Comparison of ENCODE assay signal across 22 mouse cellular contexts in the genomic region with DNA sequence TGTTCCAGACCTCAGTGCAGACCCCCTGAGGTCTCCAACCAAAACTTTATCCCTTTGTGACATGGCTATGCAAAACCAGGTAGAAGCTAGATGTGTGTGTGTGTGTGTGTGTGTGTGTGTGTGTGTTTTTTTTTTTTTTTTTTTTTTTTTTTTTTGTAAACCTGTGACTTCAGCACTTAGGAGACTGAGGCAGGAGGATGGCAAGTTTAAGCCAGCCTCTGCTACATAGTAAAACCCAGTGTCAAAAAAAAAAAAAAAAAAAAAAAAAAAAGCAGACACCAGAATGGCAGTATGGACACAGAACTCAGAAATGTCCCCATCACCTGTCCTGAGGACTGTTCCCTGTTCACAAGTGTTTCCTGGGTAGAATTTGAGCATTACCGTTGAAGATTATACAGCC. TPM values are rescaled to one million over a fixed set of nuclear protein-coding genes. Genes with fewer than 3 reads are reported as not detected.
DNase-seq lines count a peak whose midpoint lies in the region; TF ChIP-seq lines count a peak whose summit lies in the region.
"Had no signal": no experiment of that assay in that cellular context is flagged by ENCODE, and none has a peak within 500 bp of the region (broad histone marks: within the 10 kb centered on the region; RNA-seq: fewer than 3 reads in every experiment).

No protein-coding gene starts in this region.

- no peak for DNase-seq in CH12.LX (ENCODE audit: extremely low read depth)
- no peak for DNase-seq in ES-E14 (ENCODE audit: low read depth, low spot score)
- DNase-seq in MEL (ENCODE audit: low read depth, low spot score): no peak
- DNase-seq in embryo, embryonic 9.5 days (ENCODE audit: extremely low spot score): no peak
- DNase-seq in cerebellum, adult 11-12 months: no peak
- DNase-seq in MN1 (ENCODE audit: low spot score): no peak
- DNase-seq: adrenal gland, adult 2 months; adrenal gland, adult 8-10 months; adrenal gland, postnatal 10 days; adrenal gland, postnatal 14 days; adrenal gland, postnatal 25 days; adrenal gland, postnatal 36 days; B cell, adult 2 months; cerebellum, adult 11 months; cerebellum, adult 18-20 months; cerebellum, adult 2 months; cerebellum, adult 8-10 months; cerebellum, adult 9-10 months; cerebellum, adult 9-11 months; cerebellum, postnatal 10 days had no signal

- peaks cover 4 to 8% of the 10 kb centered on the region in 2 experiments for H3K4me1 ChIP-seq in CH12.LX (ENCODE audit: control insufficient read depth in 1 of 2, insufficient read depth in 2 of 2)
- H3K4me1 ChIP-seq in ES-E14 (ENCODE audit: control insufficient read depth in 2 of 2, insufficient read depth in 2 of 2, low read length in 2 of 2, poor library complexity in 1 of 2): 0 out of 4 replicates have a peak, but pooled peaks cover 0 to 2% of the 10 kb centered on the region in 2 experiments
- peaks cover 3 to 13% of the 10 kb centered on the region in 2 experiments; a peak in 2 of 4 replicates for H3K4me1 ChIP-seq in MEL (ENCODE audit: control insufficient read depth in 1 of 2, insufficient read depth in 2 of 2, low read length in 2 of 2)

- H3K79me2 ChIP-seq in CH12.LX (replicated peaks; ENCODE audit: control insufficient read depth, extremely low read depth, insufficient read depth, poor library complexity, severe bottlenecking): no peaks in the 10 kb centered on the region
- no peaks in the 10 kb centered on the region for H3K79me2 ChIP-seq in MEL (ENCODE audit: control insufficient read depth, insufficient read depth, low read length, poor library complexity)

- no peak for TF ChIP-seq CTCF in CH12.LX (conservative IDR thresholded peaks at IDR 0.05 in 1 of 2, IDR thresholded peaks at IDR 0.05 in 1 of 2; ENCODE audit: low read depth in 2 of 2, low read length in 2 of 2)
- TF ChIP-seq CTCF in MEL (IDR thresholded peaks at IDR 0.05 in 2 of 3, conservative IDR thresholded peaks at IDR 0.05 in 1 of 3; ENCODE audit: control insufficient read depth in 1 of 3, insufficient read depth in 1 of 3, low read depth in 2 of 3, low read length in 3 of 3, poor library complexity in 1 of 3, severe bottlenecking in 1 of 3): no peak

- H3K36me3 ChIP-seq in CH12.LX (replicated peaks in 1 of 2; ENCODE audit: control insufficient read depth in 1 of 2, insufficient read depth in 1 of 2, low read length in 1 of 2) (no peaks in the 10 kb centered on the region), ES-E14 (ENCODE audit: control insufficient read depth, insufficient read depth, low read length, poor library complexity, severe bottlenecking) (no peaks in the 10 kb centered on the region), MEL (ENCODE audit: control insufficient read depth in 1 of 2, insufficient read depth in 2 of 2, low read length in 2 of 2) (peaks cover 0 to 11% of the 10 kb centered on the region in 2 experiments; a peak in 2 of 4 replicates)
- H3K36me3 ChIP-seq: G1E had no signal

- no peak overlapping the region for H3K4me2 ChIP-seq in CH12.LX (ENCODE audit: insufficient read depth, low read depth, poor library complexity, severe bottlenecking)

- H3K9me3 ChIP-seq in CH12.LX (replicated peaks; ENCODE audit: low read length): no peaks in the 10 kb centered on the region
- H3K9me3 ChIP-seq in ES-E14 (ENCODE audit: control insufficient read depth, insufficient read depth, low read depth, low read length): no peaks in the 10 kb centered on the region
- H3K9me3 ChIP-seq in MEL (replicated peaks; ENCODE audit: insufficient read depth, low read length): no peaks in the 10 kb centered on the region
- H3K9me3 ChIP-seq: G1E had no signal

- TF ChIP-seq EP300 in CH12.LX (IDR thresholded peaks at IDR 0.05; ENCODE audit: low read length) (no peak), MEL (IDR thresholded peaks at IDR 0.05; ENCODE audit: low read depth in 1 of 2, low read length in 2 of 2) (no peak)

- in situ Hi-C loops in CH12.LX (cut with MboI; ENCODE audit: low pct_ligation_motif_present, low pct_unique_long_range_greater_than_20kb, low sequenced_read_pairs): no loop called here
- in situ Hi-C loops in ES-E14 (cut with MboI; ENCODE audit: low sequenced_read_pairs in 2 of 2, unreplicated experiment in 2 of 2): no loop called here

- TF ChIP-seq POLR2A in CH12.LX (IDR thresholded peaks at IDR 0.05; ENCODE audit: low read depth, low read length) (no peak), MEL (IDR thresholded peaks at IDR 0.05; ENCODE audit: control insufficient read depth in 1 of 2, insufficient read depth in 1 of 2, low read depth in 1 of 2, low read length in 2 of 2, poor library complexity in 1 of 2) (no peak)

- H3K27ac ChIP-seq in CH12.LX (ENCODE audit: insufficient read depth, low read depth) (no peak overlapping the region), ES-E14 (ENCODE audit: insufficient read depth, low read depth, low read length, poor library complexity, severe bottlenecking) (no peak overlapping the region), MEL (ENCODE audit: control insufficient read depth, low read depth, low read length) (no peak overlapping the region)

- TF ChIP-seq RAD21 in CH12.LX (IDR thresholded peaks at IDR 0.05; ENCODE audit: low read depth, low read length): no peak
- no peak for TF ChIP-seq RAD21 in MEL (IDR thresholded peaks at IDR 0.05; ENCODE audit: low read depth, low read length)

- H3K27me3 ChIP-seq in CH12.LX (replicated peaks) (peaks cover 10% of the 10 kb centered on the region), MEL (ENCODE audit: control insufficient read depth in 1 of 2, insufficient read depth in 2 of 2, low read length in 2 of 2) (no peaks in the 10 kb centered on the region)
- H3K27me3 ChIP-seq: Patski had no signal

- H3K4me3 ChIP-seq in CH12.LX (replicated peaks in 1 of 3; ENCODE audit: low read depth in 2 of 3, low read length in 2 of 3, poor library complexity in 1 of 3) (no peak overlapping the region), ES-E14 (ENCODE audit: insufficient read depth in 1 of 2, low read depth in 1 of 2, low read length in 2 of 2, poor library complexity in 1 of 2, severe bottlenecking in 1 of 2) (no peak overlapping the region), MEL (ENCODE audit: control insufficient read depth in 1 of 2, insufficient read depth in 1 of 2, low read depth in 2 of 2, low read length in 2 of 2) (no peak overlapping the region)

- no peak overlapping the region for H3K9ac ChIP-seq in CH12.LX (ENCODE audit: insufficient read depth, low read depth)
- no peak overlapping the region for H3K9ac ChIP-seq in ES-E14 (ENCODE audit: insufficient read depth, low read depth, low read length, poor library complexity, severe bottlenecking)
- no peak overlapping the region for H3K9ac ChIP-seq in MEL (ENCODE audit: control insufficient read depth, low read depth, low read length, poor library complexity, severe bottlenecking)

- dilution Hi-C loops in CH12.LX (cut with MboI; ENCODE audit: extremely low pct_ligation_motif_present, extremely low pct_unique_long_range_greater_than_20kb, low sequenced_read_pairs): no loop called here

TF ChIP-seq in CH12.LX, 34 proteins besides CTCF, POLR2A, EP300 and RAD21:
- peak; percentile 67 for TF ChIP-seq ZNF384 (IDR thresholded peaks at IDR 0.05; ENCODE audit: low read depth, low read length)
- no peak for TF ChIP-seq ZC3H11A (IDR thresholded peaks at IDR 0.05; ENCODE audit: low read depth, low read length)

TF ChIP-seq in ES-E14, 5 proteins besides CTCF, POLR2A, EP300 and RAD21:
- TF ChIP-seq MAFK (IDR thresholded peaks at IDR 0.05; ENCODE audit: insufficient read depth, low read depth, low read length) (no peak), ZNF384 (IDR thresholded peaks at IDR 0.05; ENCODE audit: low read depth, low read length) (peak; percentile 51; the same call in 1 of the 2 replicates)

TF ChIP-seq in MEL, 35 proteins besides CTCF, POLR2A, EP300 and RAD21:
- TF ChIP-seq ZNF384 (IDR thresholded peaks at IDR 0.05; ENCODE audit: low read depth, low read length) (peak; percentile 48; the same call in 1 of the 2 replicates), TBP (IDR thresholded peaks at IDR 0.05; ENCODE audit: low read depth, low read length) (no peak)

RNA-seq across cellular contexts. Expression of a gene that starts 6.6 kb away (rescaled TPM):
- total RNA-seq in CH12.LX (2012; rRNA removed) (13.8 and 17.2 TPM in 2 replicates), CH12.LX (2014; rRNA removed) (6.2 and 6.9 TPM in 2 replicates), ES-E14 (2012; rRNA removed) (37.2 and 39.7 TPM in 2 replicates), MEL (2012; rRNA removed) (19.5 and 24.2 TPM in 2 replicates)
- polyA plus RNA-seq in CH12.LX (2012; ENCODE audit: insufficient read length, low read depth) (22.1 and 23.4 TPM in 2 replicates), MEL (2012; ENCODE audit: insufficient read depth in 1 of 2, insufficient read length in 2 of 2, low read depth in 1 of 2, low replicate concordance in 2 of 2, missing spikeins in 1 of 2) (10 to 100 TPM; 25.8 to 30.2 TPM)

RNA-seq across cellular contexts. Expression of a gene that starts 31.9 kb away (rescaled TPM):
- total RNA-seq in CH12.LX (2012; rRNA removed) (90.0 and 92.0 TPM in 2 replicates), CH12.LX (2014; rRNA removed) (80.3 and 80.5 TPM in 2 replicates), ES-E14 (2012; rRNA removed) (88.4 and 93.3 TPM in 2 replicates), MEL (2012; rRNA removed) (74.2 and 79.1 TPM in 2 replicates)
- polyA plus RNA-seq in CH12.LX (2012; ENCODE audit: insufficient read length, low read depth) (88.9 and 99.7 TPM in 2 replicates), MEL (2012; ENCODE audit: insufficient read depth in 1 of 2, insufficient read length in 2 of 2, low read depth in 1 of 2, low replicate concordance in 2 of 2, missing spikeins in 1 of 2) (10 to 100 TPM in 1 of 2 experiments, not detected in 1; 88.5 TPM)
